Mouse (Mus musculus): ENCODE data around the gene Zdhhc6. TPM values are rescaled to one million over a fixed set of nuclear protein-coding genes. Genes with fewer than 3 reads are reported as not detected.
A peak's percentile ranks its signal among the peaks of the same experiment; 100 is the strongest.

The Zdhhc6 gene
- 64.7 and 71.1 TPM in 2 replicates for polyA plus RNA-seq (2015; fragmentation: Nextera tagmentation; extraction: Ambion mirVana)

GRCm38 (mm10) chr19:55315452-55316108 lies at the start of gene Zdhhc6:
Zdhhc6 (minus strand) TSS chr19:55316032.
- Histone ChIP-seq H3K4me2 (ENCODE audit: low read length) (peak within 1 kb of the TSS; percentile 86), H3K36me3 (ENCODE audit: control insufficient read depth, insufficient read depth, low read length) (peaks cover 7% of the 10 kb centered on the region), H3K27ac (ENCODE audit: low read length) (peak within 1 kb of the TSS; percentile 80), H3K27me3 (ENCODE audit: control insufficient read depth, insufficient read depth, low read depth, low read length) (no peaks in the 10 kb centered on the region), H3K4me3 (ENCODE audit: low read depth, low read length) (peak within 1 kb of the TSS; percentile 77), H3K9ac (ENCODE audit: low read depth, low read length) (peak within 1 kb of the TSS; percentile 86), H3K9me3 (replicated peaks; ENCODE audit: control insufficient read depth, low read length, poor library complexity, severe bottlenecking) (no peaks in the 10 kb centered on the region), H3K4me1 (ENCODE audit: control insufficient read depth, insufficient read depth, low read length) (peaks cover 34% of the 10 kb centered on the region)
- 0% methylated on average over 60 of the region's 60 CpGs for WGBS
- ATAC-seq, result peak; percentile 86

- Histone ChIP-seq H3K27me3 (ENCODE audit: control insufficient read depth, insufficient read depth, low read depth, low read length) (no peaks in the 10 kb centered on the region), H3K36me3 (ENCODE audit: control insufficient read depth, insufficient read depth, low read length) (no peaks in the 10 kb centered on the region), H3K4me2 (ENCODE audit: low read length) (no peak overlapping the region), H3K4me3 (ENCODE audit: low read depth, low read length) (no peak overlapping the region), H3K27ac (ENCODE audit: low read length) (no peak overlapping the region), H3K4me1 (ENCODE audit: control insufficient read depth, insufficient read depth, low read length) (no peaks in the 10 kb centered on the region), H3K9ac (ENCODE audit: low read depth, low read length) (no peak overlapping the region), H3K9me3 (replicated peaks; ENCODE audit: control insufficient read depth, low read length, poor library complexity, severe bottlenecking) (no peaks in the 10 kb centered on the region)
- no peak for ATAC-seq
- WGBS, result 90% methylated on average over 9 of the region's 9 CpGs
These were observed 46.8 kb upstream of the Zdhhc6 start for GRCm38 (mm10) chr19:55362606-55363005.

GRCm38 (mm10) chr19:55350673-55351378 lies 35.0 kb upstream of the Zdhhc6 start:
- Histone ChIP-seq H3K27me3 (ENCODE audit: control insufficient read depth, insufficient read depth, low read depth, low read length) (no peaks in the 10 kb centered on the region), H3K4me1 (ENCODE audit: control insufficient read depth, insufficient read depth, low read length) (peaks cover 7% of the 10 kb centered on the region; the same call in 1 of the 2 replicates), H3K9me3 (replicated peaks; ENCODE audit: control insufficient read depth, low read length, poor library complexity, severe bottlenecking) (no peaks in the 10 kb centered on the region), H3K9ac (ENCODE audit: low read depth, low read length) (no peak overlapping the region), H3K4me2 (ENCODE audit: low read length) (no peak overlapping the region), H3K36me3 (ENCODE audit: control insufficient read depth, insufficient read depth, low read length) (no peaks in the 10 kb centered on the region; the same call in 1 of the 2 replicates), H3K27ac (ENCODE audit: low read length) (peak overlapping the region; percentile 30; the same call in 1 of the 2 replicates), H3K4me3 (ENCODE audit: low read depth, low read length) (no peak overlapping the region)
- ATAC-seq, result no peak
- WGBS, result 68% methylated on average over 9 of the region's 9 CpGs

- H3K4me2 ChIP-seq (ENCODE audit: low read length), result no peak overlapping the region
- no peak overlapping the region for H3K27ac ChIP-seq (ENCODE audit: low read length)
- H3K9ac ChIP-seq (ENCODE audit: low read depth, low read length), result no peak overlapping the region
- peaks cover 7% of the 10 kb centered on the region; the same call in 1 of the 2 replicates for H3K4me1 ChIP-seq (ENCODE audit: control insufficient read depth, insufficient read depth, low read length)
- no peaks in the 10 kb centered on the region for H3K9me3 ChIP-seq (replicated peaks; ENCODE audit: control insufficient read depth, low read length, poor library complexity, severe bottlenecking)
- H3K36me3 ChIP-seq (ENCODE audit: control insufficient read depth, insufficient read depth, low read length), result no peaks in the 10 kb centered on the region; the same call in 1 of the 2 replicates
- no peak for ATAC-seq
- no peak overlapping the region for H3K4me3 ChIP-seq (ENCODE audit: low read depth, low read length)
- WGBS, result 92% methylated on average over 3 of the region's 3 CpGs
- H3K27me3 ChIP-seq (ENCODE audit: control insufficient read depth, insufficient read depth, low read depth, low read length), result no peaks in the 10 kb centered on the region
These were observed 32.4 kb upstream of the Zdhhc6 start for GRCm38 (mm10) chr19:55348187-55348586.

GRCm38 (mm10) chr19:55343274-55343673 lies 27.4 kb upstream of the Zdhhc6 start:
- no peaks in the 10 kb centered on the region for H3K27me3 ChIP-seq (ENCODE audit: control insufficient read depth, insufficient read depth, low read depth, low read length)
- H3K36me3 ChIP-seq (ENCODE audit: control insufficient read depth, insufficient read depth, low read length), result no peaks in the 10 kb centered on the region; the same call in 1 of the 2 replicates
- no peak for ATAC-seq
- H3K9me3 ChIP-seq (replicated peaks; ENCODE audit: control insufficient read depth, low read length, poor library complexity, severe bottlenecking), result no peaks in the 10 kb centered on the region
- 89% methylated on average over 9 of the region's 9 CpGs for WGBS
- H3K4me3 ChIP-seq (ENCODE audit: low read depth, low read length), result no peak overlapping the region
- H3K27ac ChIP-seq (ENCODE audit: low read length), result no peak overlapping the region
- H3K4me2 ChIP-seq (ENCODE audit: low read length), result no peak overlapping the region
- no peak overlapping the region for H3K9ac ChIP-seq (ENCODE audit: low read depth, low read length)
- peaks cover 7% of the 10 kb centered on the region; the same call in 1 of the 2 replicates for H3K4me1 ChIP-seq (ENCODE audit: control insufficient read depth, insufficient read depth, low read length)

- no peak overlapping the region for H3K27ac ChIP-seq (ENCODE audit: low read length)
- peaks cover 10% of the 10 kb centered on the region; the same call in 1 of the 2 replicates for H3K4me1 ChIP-seq (ENCODE audit: control insufficient read depth, insufficient read depth, low read length)
- H3K36me3 ChIP-seq (ENCODE audit: control insufficient read depth, insufficient read depth, low read length), result no peaks in the 10 kb centered on the region; the same call in 1 of the 2 replicates
- no peak overlapping the region for H3K4me3 ChIP-seq (ENCODE audit: low read depth, low read length)
- H3K4me2 ChIP-seq (ENCODE audit: low read length), result no peak overlapping the region
- H3K9me3 ChIP-seq (replicated peaks; ENCODE audit: control insufficient read depth, low read length, poor library complexity, severe bottlenecking), result no peaks in the 10 kb centered on the region
- no peak overlapping the region for H3K9ac ChIP-seq (ENCODE audit: low read depth, low read length)
- 92% methylated on average over 7 of the region's 7 CpGs for WGBS
- no peak for ATAC-seq
- H3K27me3 ChIP-seq (ENCODE audit: control insufficient read depth, insufficient read depth, low read depth, low read length), result no peaks in the 10 kb centered on the region
These were observed 26.6 kb upstream of the Zdhhc6 start for GRCm38 (mm10) chr19:55342423-55342822.

- Histone ChIP-seq H3K4me1 (ENCODE audit: control insufficient read depth, insufficient read depth, low read length) (peaks cover 18% of the 10 kb centered on the region), H3K4me3 (ENCODE audit: low read depth, low read length) (no peak overlapping the region), H3K27ac (ENCODE audit: low read length) (peak overlapping the region; percentile 33; the same call in 1 of the 2 replicates), H3K36me3 (ENCODE audit: control insufficient read depth, insufficient read depth, low read length) (no peaks in the 10 kb centered on the region; the same call in 1 of the 2 replicates), H3K27me3 (ENCODE audit: control insufficient read depth, insufficient read depth, low read depth, low read length) (no peaks in the 10 kb centered on the region), H3K9ac (ENCODE audit: low read depth, low read length) (no peak overlapping the region; the same call in 1 of the 2 replicates), H3K9me3 (replicated peaks; ENCODE audit: control insufficient read depth, low read length, poor library complexity, severe bottlenecking) (no peaks in the 10 kb centered on the region), H3K4me2 (ENCODE audit: low read length) (no peak overlapping the region)
- no peak for ATAC-seq
- 63% methylated on average over 3 of the region's 3 CpGs for WGBS
These were observed 25.5 kb upstream of the Zdhhc6 start for GRCm38 (mm10) chr19:55341377-55341776.

GRCm38 (mm10) chr19:55340521-55340920 lies 24.7 kb upstream of the Zdhhc6 start:
- no peaks in the 10 kb centered on the region for H3K27me3 ChIP-seq (ENCODE audit: control insufficient read depth, insufficient read depth, low read depth, low read length)
- H3K4me2 ChIP-seq (ENCODE audit: low read length), result no peak overlapping the region
- H3K27ac ChIP-seq (ENCODE audit: low read length), result no peak overlapping the region
- no peak for ATAC-seq
- peaks cover 19% of the 10 kb centered on the region for H3K4me1 ChIP-seq (ENCODE audit: control insufficient read depth, insufficient read depth, low read length)
- no peak overlapping the region for H3K4me3 ChIP-seq (ENCODE audit: low read depth, low read length)
- H3K9me3 ChIP-seq (replicated peaks; ENCODE audit: control insufficient read depth, low read length, poor library complexity, severe bottlenecking), result no peaks in the 10 kb centered on the region
- no peaks in the 10 kb centered on the region for H3K36me3 ChIP-seq (ENCODE audit: control insufficient read depth, insufficient read depth, low read length)
- H3K9ac ChIP-seq (ENCODE audit: low read depth, low read length), result no peak overlapping the region
- 63% methylated on average over 6 of the region's 6 CpGs for WGBS

GRCm38 (mm10) chr19:55337664-55338063 lies 21.8 kb upstream of the Zdhhc6 start:
- Histone ChIP-seq H3K9ac (ENCODE audit: low read depth, low read length) (no peak overlapping the region), H3K9me3 (replicated peaks; ENCODE audit: control insufficient read depth, low read length, poor library complexity, severe bottlenecking) (no peaks in the 10 kb centered on the region), H3K36me3 (ENCODE audit: control insufficient read depth, insufficient read depth, low read length) (no peaks in the 10 kb centered on the region), H3K4me1 (ENCODE audit: control insufficient read depth, insufficient read depth, low read length) (peaks cover 19% of the 10 kb centered on the region), H3K4me2 (ENCODE audit: low read length) (no peak overlapping the region), H3K27ac (ENCODE audit: low read length) (no peak overlapping the region), H3K27me3 (ENCODE audit: control insufficient read depth, insufficient read depth, low read depth, low read length) (no peaks in the 10 kb centered on the region), H3K4me3 (ENCODE audit: low read depth, low read length) (no peak overlapping the region)
- 86% methylated on average over 10 of the region's 10 CpGs for WGBS
- no peak for ATAC-seq

Measured in midbrain, embryonic 16.5 days (tissue).